Mouse (Mus musculus) embryonic facial prominence, embryonic 11.5 days (tissue): Measurements from ENCODE around the gene Strn4. TPM values are rescaled to one million over a fixed set of nuclear protein-coding genes. Genes with fewer than 3 reads are reported as not detected.
A peak's percentile ranks its signal among the peaks of the same experiment; 100 is the strongest.

ENCODE experiments used
- ATAC-seq: fragments of 200-750 bp; cut with Nextera tagmentation; replicated peaks from 2 replicates; pipeline ENCODE4 v1.8.0; 2017; ENCODE audit warnings: low read depth; ENCODE audit not compliant: insufficient number of reproducible peaks, low FRiP score, low TSS enrichment
- DNase-seq: peaks from one replicate; pipeline ENCODE4 v3.0.0-alpha.2; 2015; ENCODE audit warnings: low spot score
- H3K27ac ChIP-seq: fragments of 300-500 bp; sonication (generic); replicated peaks from 2 replicates; pipeline ENCODE4 v1.5.1; 2014; ENCODE audit warnings: mild to moderate bottlenecking, low read depth, low read length, control low read depth
- H3K27me3 ChIP-seq: fragments of 300-500 bp; sonication (generic); 2 replicates; pipeline ENCODE4 v1.6.1; 2014; ENCODE audit warnings: mild to moderate bottlenecking, low read length, moderate library complexity, mixed read lengths; ENCODE audit not compliant: control insufficient read depth, insufficient read depth
- H3K36me3 ChIP-seq: fragments of 300-500 bp; sonication (generic); replicated peaks from 2 replicates; pipeline ENCODE4 v1.6.1; 2014; ENCODE audit warnings: low read depth, mild to moderate bottlenecking, low read length, moderate library complexity, mixed read lengths; ENCODE audit not compliant: control insufficient read depth, insufficient read depth
- H3K4me1 ChIP-seq: fragments of 300-500 bp; sonication (generic); 2 replicates; pipeline ENCODE4 v1.6.1; 2014; ENCODE audit warnings: low read length, mixed read lengths; ENCODE audit not compliant: control insufficient read depth, insufficient read depth
- H3K4me2 ChIP-seq: fragments of 300-500 bp; sonication (generic); 2 replicates; pipeline ENCODE4 v1.6.1; 2014; ENCODE audit warnings: low read depth, mild to moderate bottlenecking, control low read depth, low read length, moderate library complexity
- H3K4me3 ChIP-seq: fragments of 300-500 bp; sonication (generic); 2 replicates; pipeline ENCODE4 v1.5.1; 2014; ENCODE audit warnings: low read depth, low read length, control low read depth
- H3K9ac ChIP-seq: fragments of 300-500 bp; sonication (generic); replicated peaks from 2 replicates; pipeline ENCODE4 v1.6.1; 2014; ENCODE audit warnings: mild to moderate bottlenecking, control low read depth, low read length
- H3K9me3 ChIP-seq: fragments of 300-500 bp; sonication (generic); replicated peaks from 2 replicates; pipeline ENCODE4 v1.6.1; 2016; ENCODE audit warnings: mild to moderate bottlenecking, low read length, inconsistent platforms, mixed read lengths; ENCODE audit not compliant: control insufficient read depth
- WGBS: fragments of 180-500 bp; shearing (Covaris S2); extraction: QIAGEN DNeasy Blood & Tissue Kit; methylation state at CpG from one replicate; pipeline ENCODE4 v1.1.7; 2014; 5-methylcytosine and 5-hydroxymethylcytosine counted together
- polyA plus RNA-seq: library from polyadenylated mRNA; unstranded; fragments of >200 nt; fragmentation: Nextera tagmentation; extraction: Ambion mirVana; gene quantifications from 2 replicates; pipeline ENCODE4 v1.2.1, GENCODE M21; 2014

Gene Strn4
- polyA plus RNA-seq, 1 experiment from 2014 or later: 102 TPM

- WGBS: 92% methylated on average over 12 of the region's 12 CpGs
- Histone ChIP-seq H3K4me3 (no peak overlapping the region), H3K9ac (no peak overlapping the region), H3K4me2 (no peak overlapping the region), H3K4me1 (0 out of 2 replicates have a peak, but pooled peaks cover 3% of the 10 kb centered on the region), H3K9me3 (no peaks in the 10 kb centered on the region), H3K27me3 (no peaks in the 10 kb centered on the region), H3K36me3 (peaks cover 6% of the 10 kb centered on the region), H3K27ac (no peak overlapping the region)
- no peak for ATAC-seq
- DNase-seq: no peak
Measured at GRCm38 (mm10) chr7:16839427-16840108, 23.9 kb downstream of the Strn4 start.

- ATAC-seq: no peak
- peaks cover 6% of the 10 kb centered on the region for H3K36me3 ChIP-seq
- 100% methylated on average over 2 of the region's 2 CpGs for WGBS
Measured at GRCm38 (mm10) chr7:16840109-16840491, 24.4 kb downstream of the Strn4 start.

DNA sequence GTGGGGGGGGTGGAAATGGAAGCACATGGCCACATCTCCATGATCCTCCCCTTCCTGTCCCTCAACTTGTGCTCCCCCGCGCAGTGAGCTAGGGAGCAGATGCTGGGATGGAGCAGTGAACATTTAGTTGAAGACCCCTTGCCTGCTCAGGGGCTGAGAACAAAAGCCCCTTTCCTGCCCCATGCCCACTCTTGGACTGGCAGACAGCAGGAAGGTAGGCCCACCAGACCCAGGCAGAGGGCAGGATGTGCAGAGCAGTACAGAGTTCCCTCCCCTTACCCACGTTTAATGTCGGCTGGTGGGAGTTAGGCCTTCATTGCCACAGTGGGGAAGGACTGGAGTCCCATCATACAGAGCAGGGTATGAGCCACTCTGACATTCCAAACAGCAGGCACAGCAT is 25.4 kb downstream of the Strn4 start:
- WGBS: 78% methylated on average over 4 of the region's 4 CpGs
- H3K9me3 ChIP-seq: no peaks in the 10 kb centered on the region
- H3K4me3 ChIP-seq: no peak overlapping the region
- H3K9ac ChIP-seq: no peak overlapping the region
- H3K27me3 ChIP-seq: no peaks in the 10 kb centered on the region
- peaks cover 3% of the 10 kb centered on the region; the same call in 1 of the 2 replicates for H3K4me1 ChIP-seq
- peaks cover 6% of the 10 kb centered on the region for H3K36me3 ChIP-seq
- DNase-seq (no peak), ATAC-seq (no peak)
- H3K27ac ChIP-seq: no peak overlapping the region
- H3K4me2 ChIP-seq: no peak overlapping the region

More at GRCm38 (mm10) chr7:16840109-16840491, 24.4 kb downstream of the Strn4 start:
- no peak overlapping the region for H3K4me3 ChIP-seq
- H3K4me2 ChIP-seq: no peak overlapping the region
- no peak overlapping the region for H3K27ac ChIP-seq
- H3K9me3 ChIP-seq: no peaks in the 10 kb centered on the region
- no peak overlapping the region for H3K9ac ChIP-seq
- peaks cover 3% of the 10 kb centered on the region; the same call in 1 of the 2 replicates for H3K4me1 ChIP-seq
- no peak for DNase-seq
- no peaks in the 10 kb centered on the region for H3K27me3 ChIP-seq

DNA sequence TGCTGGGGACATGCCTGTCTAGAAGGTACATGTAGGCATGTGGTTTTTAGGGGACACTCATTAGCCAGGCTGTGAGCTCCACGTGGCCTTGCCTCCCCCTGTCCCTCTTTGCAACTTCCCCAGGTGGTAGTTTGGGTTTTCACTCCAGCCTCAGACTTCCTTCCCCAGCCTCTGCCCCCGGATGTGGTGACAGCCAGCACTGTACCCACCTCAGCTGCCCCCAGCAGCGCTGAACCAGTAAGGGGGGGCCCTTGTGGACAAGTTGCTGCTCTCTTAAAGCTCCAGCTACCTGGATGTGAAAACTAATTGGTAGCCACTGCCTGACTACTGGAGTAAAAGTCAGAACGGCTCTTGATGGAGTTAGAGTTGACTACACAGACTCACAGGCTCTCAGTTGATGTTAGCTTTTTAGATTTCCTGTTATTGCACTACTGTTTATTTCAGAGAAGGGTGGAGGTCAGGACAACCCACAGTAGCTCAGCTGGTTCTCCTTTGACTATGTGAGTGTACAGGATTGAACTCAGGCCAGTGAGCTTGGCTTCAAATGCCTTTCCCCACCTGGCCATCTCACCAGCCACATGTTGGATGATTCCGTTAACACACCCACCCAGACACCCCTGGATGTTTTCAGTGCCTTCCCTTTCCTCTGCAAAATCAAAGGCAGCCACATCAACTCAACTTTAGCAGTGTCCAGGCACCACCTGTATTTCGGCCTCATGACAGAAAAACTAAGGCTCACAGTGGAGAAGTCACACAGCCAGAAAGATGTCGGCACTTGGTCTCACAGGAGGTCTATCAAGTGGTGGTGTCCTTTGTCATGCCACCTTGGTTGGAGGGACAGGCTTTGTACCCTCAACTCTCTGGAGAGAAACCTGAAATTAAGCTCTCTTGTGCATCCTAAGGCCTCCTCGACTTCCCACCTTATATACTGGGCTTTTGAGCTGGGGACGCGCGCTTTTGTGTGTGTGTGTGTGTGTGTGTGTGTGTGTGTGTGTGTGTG is 26.2 kb downstream of the Strn4 start:
- peaks cover 6% of the 10 kb centered on the region for H3K36me3 ChIP-seq
- peak overlapping the region; percentile 65; the same call in 1 of the 2 replicates for H3K27ac ChIP-seq
- DNase-seq (no peak), ATAC-seq (no peak)
- no peaks in the 10 kb centered on the region for H3K9me3 ChIP-seq
- no peaks in the 10 kb centered on the region for H3K27me3 ChIP-seq
- H3K4me1 ChIP-seq: peaks cover 3% of the 10 kb centered on the region; the same call in 1 of the 2 replicates
- H3K4me2 ChIP-seq: peak overlapping the region; percentile 93
- no peak overlapping the region; the same call in 1 of the 2 replicates for H3K4me3 ChIP-seq
- WGBS: 42% methylated on average over 11 of the region's 11 CpGs
- H3K9ac ChIP-seq: peak overlapping the region; percentile 41

DNA sequence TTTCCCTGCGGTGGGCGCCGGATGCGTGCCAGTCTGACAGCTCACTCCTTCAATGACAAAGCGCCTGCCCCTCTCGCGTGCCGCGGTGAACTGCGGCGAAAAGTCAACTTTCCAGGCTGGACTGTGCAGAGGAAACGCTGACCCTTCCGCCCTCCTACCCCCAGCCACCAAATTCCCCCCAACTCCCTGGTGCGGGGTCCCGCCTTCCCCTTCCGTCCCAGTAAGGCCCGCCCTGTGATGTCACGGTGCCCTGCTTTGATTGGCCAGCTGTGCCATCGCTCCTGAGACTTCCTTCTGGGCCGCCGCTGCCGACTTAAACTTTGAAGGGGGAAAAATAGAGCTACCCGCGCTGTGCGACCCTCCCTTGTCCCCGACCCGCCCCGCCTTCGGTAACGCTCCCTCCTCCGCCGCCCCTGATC is 27.0 kb downstream of the Strn4 start, which contains the start of gene Prkd2:
Prkd2 (plus strand) TSS at position 258 of the 419 bp plus-strand sequence.
- Histone ChIP-seq H3K27me3 (no peaks in the 10 kb centered on the region), H3K9ac (peak within 1 kb of the TSS; percentile 71), H3K4me3 (peak within 1 kb of the TSS; percentile 49), H3K36me3 (peaks cover 5% of the 10 kb centered on the region), H3K4me2 (peak within 1 kb of the TSS; percentile 93), H3K9me3 (no peaks in the 10 kb centered on the region), H3K4me1 (peaks cover 3% of the 10 kb centered on the region; the same call in 1 of the 2 replicates), H3K27ac (peak within 1 kb of the TSS; percentile 65)
- ATAC-seq (peak; percentile 71), DNase-seq (peak; percentile 92)
- WGBS: 0% methylated on average over 32 of the region's 32 CpGs

DNA sequence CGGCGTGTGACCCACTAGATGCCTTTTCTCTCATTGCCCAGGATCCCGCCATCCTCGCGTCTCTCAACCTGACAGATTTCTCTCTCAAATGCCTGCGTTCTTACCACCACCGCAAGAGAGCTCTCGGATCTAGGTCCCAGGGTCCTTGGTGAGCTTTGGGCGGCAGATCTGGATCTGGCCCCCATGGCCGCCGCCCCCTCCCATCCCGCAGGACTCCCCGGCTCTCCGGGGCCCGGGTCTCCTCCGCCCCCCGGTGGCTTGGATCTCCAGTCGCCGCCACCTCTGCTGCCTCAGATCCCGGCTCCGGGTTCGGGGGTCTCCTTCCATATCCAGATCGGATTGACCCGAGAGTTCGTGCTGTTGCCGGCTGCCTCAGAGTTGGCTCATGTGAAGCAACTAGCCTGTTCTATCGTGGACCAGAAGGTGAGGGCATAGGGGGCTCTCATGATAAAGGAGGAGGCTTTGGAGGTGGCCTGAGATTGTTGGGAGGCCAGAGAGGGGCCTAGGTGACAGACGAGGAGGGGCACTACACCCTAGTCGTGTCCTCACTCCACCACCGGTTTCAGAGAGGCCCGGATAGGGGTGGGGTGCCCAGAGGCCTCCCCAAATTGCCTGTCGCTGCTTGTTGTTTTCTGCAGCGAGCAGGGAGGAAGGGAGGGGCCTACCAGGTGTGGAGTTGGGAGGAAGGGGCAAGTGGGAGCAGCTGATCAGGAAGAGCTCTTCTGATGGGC is 27.9 kb downstream of the Strn4 start:
- peak; percentile 24 for DNase-seq
- Histone ChIP-seq H3K27ac (no peak overlapping the region; the same call in 1 of the 2 replicates), H3K27me3 (no peaks in the 10 kb centered on the region), H3K4me2 (peak overlapping the region; percentile 93), H3K9me3 (no peaks in the 10 kb centered on the region), H3K9ac (peak overlapping the region; percentile 71), H3K4me3 (peak overlapping the region; percentile 49), H3K36me3 (no peaks in the 10 kb centered on the region; the same call in none of the 2 replicates), H3K4me1 (peaks cover 3% of the 10 kb centered on the region; the same call in 1 of the 2 replicates)
- WGBS: 1% methylated on average over 32 of the region's 33 CpGs
- no peak for ATAC-seq

- H3K9ac ChIP-seq: peak overlapping the region; percentile 39; the same call in 1 of the 2 replicates
- WGBS: 64% methylated on average over 3 of the region's 3 CpGs
- H3K27ac ChIP-seq: no peak overlapping the region
- DNase-seq (no peak), ATAC-seq (no peak)
- H3K4me3 ChIP-seq: no peak overlapping the region
- no peaks in the 10 kb centered on the region for H3K9me3 ChIP-seq
- peaks cover 3% of the 10 kb centered on the region; the same call in 1 of the 2 replicates for H3K4me1 ChIP-seq
- no peaks in the 10 kb centered on the region for H3K27me3 ChIP-seq
- H3K36me3 ChIP-seq: no peaks in the 10 kb centered on the region; the same call in none of the 2 replicates
- H3K4me2 ChIP-seq: peak overlapping the region; percentile 21
Measured at GRCm38 (mm10) chr7:16844696-16845071, 29.0 kb downstream of the Strn4 start.
